Comparison of ENCODE assay signal across 17 mouse cellular contexts in the genomic region with DNA sequence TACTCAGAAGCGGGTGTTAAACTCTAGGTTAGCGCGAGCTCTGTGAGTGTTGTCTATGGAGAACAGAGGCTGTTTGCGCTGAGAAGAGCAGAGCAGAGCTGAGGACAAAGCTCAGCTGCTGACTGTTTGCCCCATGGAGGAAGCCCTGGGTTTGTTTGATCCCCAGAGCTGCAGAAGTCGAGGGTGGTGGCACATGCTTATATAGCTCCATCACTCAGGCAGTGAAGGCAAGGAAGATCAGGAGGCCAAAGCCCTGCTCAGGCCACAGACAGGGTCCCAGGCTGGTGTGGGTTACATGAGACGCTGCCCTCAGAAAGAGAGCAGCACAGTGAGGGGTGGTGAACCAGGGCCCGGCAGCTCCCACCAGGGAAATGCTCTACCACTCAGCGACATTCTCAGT. TPM values are rescaled to one million over a fixed set of nuclear protein-coding genes. Genes with fewer than 3 reads are reported as not detected.
DNase-seq lines count a peak whose midpoint lies in the region; ATAC-seq and TF ChIP-seq lines count a peak whose summit lies in the region.
"Had no signal": no experiment of that assay in that cellular context is flagged by ENCODE, and none has a peak within 500 bp of the region (broad histone marks: within the 10 kb centered on the region; RNA-seq: fewer than 3 reads in every experiment).

No protein-coding gene starts in this region.

- no peak overlapping the region for H3K9ac ChIP-seq in forebrain, embryonic 13.5 days
- no peak overlapping the region for H3K9ac ChIP-seq in forebrain, embryonic 14.5 days (ENCODE audit: low read length)
- no peak overlapping the region for H3K9ac ChIP-seq in kidney, embryonic 14.5 days (ENCODE audit: low read depth, low read length)
- H3K9ac ChIP-seq in midbrain, embryonic 16.5 days (ENCODE audit: low read depth, low read length), result no peak overlapping the region
- H3K9ac ChIP-seq in midbrain, embryonic 14.5 days (replicated peaks; ENCODE audit: low read length), result no peak overlapping the region
- H3K9ac ChIP-seq: intestine, embryonic 15.5 days; liver, embryonic 14.5 days had no signal

- WGBS in forebrain, embryonic 13.5 days, result 73% methylated on average over 8 of the region's 8 CpGs
- 80% methylated on average over 8 of the region's 8 CpGs for WGBS in forebrain, embryonic 14.5 days
- WGBS in kidney, embryonic 14.5 days, result 66% methylated on average over 8 of the region's 8 CpGs
- 67% methylated on average over 8 of the region's 8 CpGs for WGBS in kidney, adult 2 months
- WGBS in midbrain, embryonic 16.5 days, result 73% methylated on average over 8 of the region's 8 CpGs
- WGBS in midbrain, embryonic 14.5 days, result 79% methylated on average over 8 of the region's 8 CpGs

- ATAC-seq in forebrain, embryonic 13.5 days, result peak; percentile 16; the same call in 1 of the 2 replicates
- no peak; the same call in 1 of the 2 replicates for ATAC-seq in forebrain, embryonic 14.5 days
- peak; percentile 46; the same call in 1 of the 2 replicates for ATAC-seq in kidney, embryonic 14.5 days (ENCODE audit: low FRiP score, low TSS enrichment)
- no peak for ATAC-seq in midbrain, embryonic 16.5 days
- ATAC-seq in midbrain, embryonic 14.5 days (ENCODE audit: low FRiP score, low TSS enrichment), result no peak
- ATAC-seq: intestine, embryonic 15.5 days had no signal

- no peak overlapping the region for H3K4me3 ChIP-seq in forebrain, embryonic 13.5 days
- no peak overlapping the region for H3K4me3 ChIP-seq in forebrain, embryonic 14.5 days (ENCODE audit: low read depth, low read length)
- no peak overlapping the region for H3K4me3 ChIP-seq in kidney, embryonic 14.5 days (ENCODE audit: low read length)
- H3K4me3 ChIP-seq in kidney, adult 2 months (ENCODE audit: insufficient read depth, low read depth, low read length), result no peak overlapping the region
- H3K4me3 ChIP-seq in midbrain, embryonic 16.5 days (ENCODE audit: low read depth, low read length), result no peak overlapping the region
- no peak overlapping the region for H3K4me3 ChIP-seq in midbrain, embryonic 14.5 days (replicated peaks; ENCODE audit: low read depth, low read length)
- H3K4me3 ChIP-seq: intestine, embryonic 15.5 days had no signal

- DNase-seq in forebrain, embryonic 14.5 days (ENCODE audit: low spot score), result no peak
- DNase-seq in kidney, adult 2 months, result no peak
- no peak for DNase-seq in midbrain, embryonic 14.5 days
- no peak for DNase-seq in gastrocnemius, postnatal 4 days (ENCODE audit: low spot score in 2 of 2)
- DNase-seq in adrenal gland, postnatal 10 days, result no peak
- DNase-seq: adrenal gland, postnatal 25 days; heart, postnatal 36 days; left cerebral cortex, postnatal 4 days; lung, postnatal 14 days; right cerebral cortex, postnatal 25 days had no signal

- H3K36me3 ChIP-seq in forebrain, embryonic 13.5 days (ENCODE audit: poor library complexity, severe bottlenecking), result peaks cover 38% of the 10 kb centered on the region
- H3K36me3 ChIP-seq in forebrain, embryonic 14.5 days (ENCODE audit: control insufficient read depth, insufficient read depth, low read length), result peaks cover 29% of the 10 kb centered on the region; the same call in 1 of the 2 replicates
- peaks cover 16% of the 10 kb centered on the region; the same call in 1 of the 2 replicates for H3K36me3 ChIP-seq in kidney, embryonic 14.5 days (ENCODE audit: control insufficient read depth, insufficient read depth, low read length)
- peaks cover 4% of the 10 kb centered on the region; the same call in 1 of the 2 replicates for H3K36me3 ChIP-seq in kidney, adult 2 months (ENCODE audit: control insufficient read depth, insufficient read depth, low read length)
- peaks cover 31% of the 10 kb centered on the region for H3K36me3 ChIP-seq in midbrain, embryonic 16.5 days (ENCODE audit: control insufficient read depth, insufficient read depth, low read length)
- H3K36me3 ChIP-seq in midbrain, embryonic 14.5 days (ENCODE audit: control insufficient read depth, insufficient read depth, low read length), result peaks cover 54% of the 10 kb centered on the region
- H3K36me3 ChIP-seq: intestine, embryonic 15.5 days had no signal

- no peaks in the 10 kb centered on the region for H3K9me3 ChIP-seq in forebrain, embryonic 13.5 days (replicated peaks)
- H3K9me3 ChIP-seq in forebrain, embryonic 14.5 days (replicated peaks; ENCODE audit: control insufficient read depth, low read length), result no peaks in the 10 kb centered on the region
- no peaks in the 10 kb centered on the region for H3K9me3 ChIP-seq in kidney, embryonic 14.5 days (ENCODE audit: control insufficient read depth, low read length)
- no peaks in the 10 kb centered on the region for H3K9me3 ChIP-seq in midbrain, embryonic 16.5 days (replicated peaks; ENCODE audit: control insufficient read depth, low read length, poor library complexity, severe bottlenecking)
- H3K9me3 ChIP-seq in midbrain, embryonic 14.5 days (ENCODE audit: control insufficient read depth, low read length), result no peaks in the 10 kb centered on the region
- H3K9me3 ChIP-seq: intestine, embryonic 15.5 days had no signal

- H3K4me1 ChIP-seq in forebrain, embryonic 13.5 days, result peaks cover 14% of the 10 kb centered on the region
- 0 out of 2 replicates have a peak, but pooled peaks cover 2% of the 10 kb centered on the region for H3K4me1 ChIP-seq in forebrain, embryonic 14.5 days (ENCODE audit: control insufficient read depth, insufficient read depth, low read length)
- H3K4me1 ChIP-seq in kidney, embryonic 14.5 days (ENCODE audit: control insufficient read depth, insufficient read depth, low read length), result no peaks in the 10 kb centered on the region
- H3K4me1 ChIP-seq in kidney, adult 2 months (ENCODE audit: control insufficient read depth, insufficient read depth, low read length), result peaks cover 20% of the 10 kb centered on the region
- no peaks in the 10 kb centered on the region; the same call in 1 of the 2 replicates for H3K4me1 ChIP-seq in midbrain, embryonic 16.5 days (ENCODE audit: control insufficient read depth, insufficient read depth, low read length)
- H3K4me1 ChIP-seq in midbrain, embryonic 14.5 days (ENCODE audit: control insufficient read depth, insufficient read depth, low read length), result no peaks in the 10 kb centered on the region; the same call in 1 of the 2 replicates
- H3K4me1 ChIP-seq: intestine, embryonic 15.5 days had no signal

- TF ChIP-seq POLR2A in kidney, adult 2 months (IDR thresholded peaks at IDR 0.05; ENCODE audit: low read depth, low read length), result no peak

- H3K27me3 ChIP-seq in forebrain, embryonic 13.5 days, result no peaks in the 10 kb centered on the region
- H3K27me3 ChIP-seq in forebrain, embryonic 14.5 days (replicated peaks; ENCODE audit: control insufficient read depth, insufficient read depth, low read length), result no peaks in the 10 kb centered on the region
- H3K27me3 ChIP-seq in kidney, embryonic 14.5 days (ENCODE audit: control insufficient read depth, insufficient read depth, low read length), result no peaks in the 10 kb centered on the region
- no peaks in the 10 kb centered on the region for H3K27me3 ChIP-seq in kidney, adult 2 months (replicated peaks; ENCODE audit: control insufficient read depth, insufficient read depth, low read length)
- no peaks in the 10 kb centered on the region for H3K27me3 ChIP-seq in midbrain, embryonic 16.5 days (ENCODE audit: control insufficient read depth, insufficient read depth, low read depth, low read length)
- H3K27me3 ChIP-seq in midbrain, embryonic 14.5 days (ENCODE audit: control insufficient read depth, insufficient read depth, low read length), result no peaks in the 10 kb centered on the region
- H3K27me3 ChIP-seq: CH12.LX; intestine, embryonic 15.5 days had no signal

- H3K4me2 ChIP-seq in forebrain, embryonic 13.5 days, result no peak overlapping the region
- no peak overlapping the region for H3K4me2 ChIP-seq in forebrain, embryonic 14.5 days (ENCODE audit: low read length)
- H3K4me2 ChIP-seq in kidney, embryonic 14.5 days (replicated peaks; ENCODE audit: low read depth, low read length), result no peak overlapping the region
- no peak overlapping the region for H3K4me2 ChIP-seq in midbrain, embryonic 16.5 days (ENCODE audit: low read length)
- H3K4me2 ChIP-seq in midbrain, embryonic 14.5 days (ENCODE audit: low read length), result no peak overlapping the region
- H3K4me2 ChIP-seq: intestine, embryonic 15.5 days had no signal

- TF ChIP-seq CTCF in kidney, adult 2 months (conservative IDR thresholded peaks at IDR 0.05; ENCODE audit: insufficient read depth, insufficient read length, low read depth, low read length), result no peak

- no peak overlapping the region for H3K27ac ChIP-seq in forebrain, embryonic 13.5 days
- no peak overlapping the region for H3K27ac ChIP-seq in forebrain, embryonic 14.5 days (ENCODE audit: low read depth, low read length)
- no peak overlapping the region for H3K27ac ChIP-seq in kidney, embryonic 14.5 days (ENCODE audit: low read depth, low read length)
- no peak overlapping the region for H3K27ac ChIP-seq in kidney, adult 2 months (ENCODE audit: insufficient read depth, low read depth, low read length)
- peak overlapping the region; percentile 50; the same call in 1 of the 2 replicates for H3K27ac ChIP-seq in midbrain, embryonic 16.5 days (ENCODE audit: low read length)
- no peak overlapping the region for H3K27ac ChIP-seq in midbrain, embryonic 14.5 days (replicated peaks; ENCODE audit: low read depth, low read length)
- H3K27ac ChIP-seq: intestine, embryonic 15.5 days; liver, embryonic 14.5 days had no signal

RNA-seq across cellular contexts. Expression of gene Ap1s3, which starts 38.4 kb away (rescaled TPM):
- polyA plus RNA-seq in forebrain, embryonic 13.5 days (2015; fragmentation: Nextera tagmentation; extraction: Ambion mirVana), result 0.28 TPM in 1 of 2 replicates, not detected in the other
- polyA plus RNA-seq in forebrain, embryonic 14.5 days (2014; fragmentation: Nextera tagmentation; extraction: Ambion mirVana), result 0.13 TPM in 1 of 2 replicates, not detected in the other
- 0.92 and 2.0 TPM in 2 replicates for polyA plus RNA-seq in kidney, embryonic 14.5 days (2014; fragmentation: Nextera tagmentation; extraction: Ambion mirVana)
- polyA plus RNA-seq in kidney, adult 2 months (2012; rRNA removed), result 30.3 and 43.7 TPM in 2 replicates
- polyA plus RNA-seq in midbrain, embryonic 16.5 days (2015; fragmentation: Nextera tagmentation; extraction: Ambion mirVana), result 0.16 TPM in 1 of 2 replicates, not detected in the other
- polyA plus RNA-seq in midbrain, embryonic 14.5 days (2014; fragmentation: Nextera tagmentation; extraction: Ambion mirVana), result 0.38 TPM in 1 of 2 replicates, not detected in the other
- total RNA-seq in gastrocnemius, postnatal 4 days (2021), result under 1 TPM; 0.26 to 0.27 TPM
- 1 to 10 TPM; 1.8 to 2.9 TPM for total RNA-seq in adrenal gland, postnatal 10 days (2021)
- total RNA-seq: gastrocnemius, adult 8-10 months had no signal

Comparison
In these comparisons a context has a peak if more than half of its experiments do, and no peak if none do; other contexts are left out.
1. ATAC-seq: peak in forebrain, embryonic 13.5 days (single experiment) and kidney, embryonic 14.5 days (single experiment); none in forebrain, embryonic 14.5 days (single experiment), midbrain, embryonic 16.5 days (single experiment) and midbrain, embryonic 14.5 days (single experiment).
2. RNA of gene Ap1s3, which starts 38.4 kb away (polyA plus RNA-seq): 30.3 to 43.7 TPM in kidney, adult 2 months; 0.92 to 2.0 TPM in kidney, embryonic 14.5 days, 0.28 TPM in forebrain, embryonic 13.5 days, 0.16 TPM in midbrain, embryonic 16.5 days, 0.13 TPM in forebrain, embryonic 14.5 days and 0.38 TPM in midbrain, embryonic 14.5 days; every median in the first group is over 10 times any median in the second.